Mouse (Mus musculus) forebrain, postnatal 0 days (tissue): ENCODE results near the gene Slc2a3. TPM values are rescaled to one million over a fixed set of nuclear protein-coding genes. Genes with fewer than 3 reads are reported as not detected.

Experiments
- ATAC-seq: fragments of 200-750 bp; cut with Nextera tagmentation; 2 replicates; pipeline ENCODE4 v1.8.0; 2017; ENCODE audit warnings: mild to moderate bottlenecking, moderate library complexity
- DNase-seq: peaks from one replicate; pipeline ENCODE4 v3.0.0-alpha.2; 2015
- H3K27ac ChIP-seq: fragments of 300-500 bp; sonication (generic); 2 replicates; pipeline ENCODE4 v1.5.1; 2014; ENCODE audit warnings: low read depth, mild to moderate bottlenecking, antibody characterized with exemption, low read length, moderate library complexity, mixed read lengths
- H3K27me3 ChIP-seq: fragments of 300-500 bp; sonication (generic); 2 replicates; pipeline ENCODE4 v1.6.1; 2014; ENCODE audit warnings: mild to moderate bottlenecking, low read length, mixed read lengths; ENCODE audit not compliant: insufficient read depth
- H3K36me3 ChIP-seq: fragments of 300-500 bp; sonication (generic); 2 replicates; pipeline ENCODE4 v1.6.1; 2014; ENCODE audit warnings: mild to moderate bottlenecking, moderate library complexity; ENCODE audit not compliant: insufficient read depth
- H3K4me1 ChIP-seq: fragments of 300-500 bp; sonication (generic); 2 replicates; pipeline ENCODE4 v1.6.1; 2014; ENCODE audit warnings: antibody characterized with exemption; ENCODE audit not compliant: insufficient read depth
- H3K4me2 ChIP-seq: fragments of 300-500 bp; sonication (generic); 2 replicates; pipeline ENCODE4 v1.6.1; 2014; ENCODE audit warnings: low read depth, mild to moderate bottlenecking, moderate library complexity
- H3K4me3 ChIP-seq: fragments of 300-500 bp; sonication (generic); 2 replicates; pipeline ENCODE4 v1.5.1; 2014; ENCODE audit warnings: low read depth, low read length, mixed read lengths
- H3K9ac ChIP-seq: fragments of 300-500 bp; sonication (generic); 2 replicates; pipeline ENCODE4 v1.6.1; 2014; ENCODE audit warnings: mild to moderate bottlenecking
- H3K9me3 ChIP-seq: fragments of 300-500 bp; sonication (generic); 2 replicates; pipeline ENCODE4 v1.6.1; 2016; ENCODE audit warnings: low read length
- CTCF ChIP-seq: sonication (generic); IDR thresholded peaks from 2 replicates; pipeline ENCODE4 v1.5.1; 2016; ENCODE audit warnings: antibody characterized with exemption, control low read depth, low read depth
- WGBS: fragments of 180-500 bp; shearing (Covaris S2); extraction: QIAGEN DNeasy Blood & Tissue Kit; methylation state at CpG from one replicate; pipeline ENCODE4 v1.1.7; 2014; 5-methylcytosine and 5-hydroxymethylcytosine counted together
- polyA plus RNA-seq: library from polyadenylated mRNA; unstranded; fragments of >200 nt; fragmentation: Nextera tagmentation; extraction: Ambion mirVana; gene quantifications from 2 replicates; pipeline ENCODE4 v1.2.1, GENCODE M21; 2015
- total RNA-seq: library from RNA; depleted of rRNA; stranded (reverse); fragments of >200 nt; gene quantifications from 2 replicates; pipeline ENCODE4 v1.2.3, GENCODE M21; 2014

Gene Slc2a3
- total and polyA plus RNA-seq, 2 experiments from 2014 or later, result 41.6 to 78.2 TPM

- WGBS, result 2% methylated on average over 11 of the region's 11 CpGs
- no peaks in the 10 kb centered on the region for H3K36me3 ChIP-seq
- H3K9me3 ChIP-seq, result no peaks in the 10 kb centered on the region
- H3K4me1 ChIP-seq, result 0 out of 2 replicates have a peak, but pooled peaks cover 3% of the 10 kb centered on the region
- no peak for TF ChIP-seq CTCF
- peak overlapping the region; percentile 52 for H3K9ac ChIP-seq
- DNase-seq, result no peak
- ATAC-seq, result no peak
- H3K27me3 ChIP-seq, result no peaks in the 10 kb centered on the region
- peak overlapping the region; percentile 95 for H3K27ac ChIP-seq
- H3K4me3 ChIP-seq, result peak overlapping the region; percentile 78
- peak overlapping the region; percentile 59 for H3K4me2 ChIP-seq
Observed at GRCm38 (mm10) chr6:122810022-122810614, 8.7 kb upstream of the Slc2a3 start.

- peak; percentile 80 for TF ChIP-seq CTCF
- Histone ChIP-seq H3K9me3 (no peaks in the 10 kb centered on the region), H3K4me1 (peaks cover 5% of the 10 kb centered on the region; the same call in 1 of the 2 replicates), H3K4me2 (no peak overlapping the region), H3K27ac (no peak overlapping the region), H3K36me3 (no peaks in the 10 kb centered on the region), H3K9ac (no peak overlapping the region), H3K27me3 (no peaks in the 10 kb centered on the region), H3K4me3 (no peak overlapping the region)
- DNase-seq (peak; percentile 73), ATAC-seq (no peak)
- 29% methylated on average over 5 of the region's 5 CpGs for WGBS
Observed at GRCm38 (mm10) chr6:122804418-122804817, 3.0 kb upstream of the Slc2a3 start.

GRCm38 (mm10) chr6:122801801-122802514 is 518 bp upstream of the Slc2a3 start:
- Histone ChIP-seq H3K4me2 (peak overlapping the region; percentile 95), H3K36me3 (no peaks in the 10 kb centered on the region), H3K27me3 (no peaks in the 10 kb centered on the region), H3K4me1 (peaks cover 5% of the 10 kb centered on the region; the same call in 1 of the 2 replicates), H3K4me3 (peak overlapping the region; percentile 49), H3K9ac (peak overlapping the region; percentile 72), H3K9me3 (no peaks in the 10 kb centered on the region), H3K27ac (peak overlapping the region; percentile 82)
- TF ChIP-seq CTCF, result no peak
- WGBS, result 2% methylated on average over 34 of the region's 34 CpGs
- ATAC-seq, result peak; percentile 90
- DNase-seq, result peak; percentile 83

GRCm38 (mm10) chr6:122800640-122801300 is 670 bp downstream of the Slc2a3 start:
- peak overlapping the region; percentile 72 for H3K9ac ChIP-seq
- 30% methylated on average over 10 of the region's 10 CpGs for WGBS
- DNase-seq (peak; percentile 53), ATAC-seq (0 out of 2 replicates have a peak, but pooled peaks have one; percentile 8)
- peak overlapping the region; percentile 95 for H3K4me2 ChIP-seq
- peak overlapping the region; percentile 82; the same call in 1 of the 2 replicates for H3K27ac ChIP-seq
- TF ChIP-seq CTCF, result no peak
- peaks cover 5% of the 10 kb centered on the region; the same call in 1 of the 2 replicates for H3K4me1 ChIP-seq
- no peaks in the 10 kb centered on the region for H3K27me3 ChIP-seq
- H3K36me3 ChIP-seq, result no peaks in the 10 kb centered on the region
- H3K9me3 ChIP-seq, result no peaks in the 10 kb centered on the region
- H3K4me3 ChIP-seq, result peak overlapping the region; percentile 49

GRCm38 (mm10) chr6:122795254-122795935 is 6.0 kb downstream of the Slc2a3 start:
- 69% methylated on average over 8 of the region's 8 CpGs for WGBS
- H3K4me1 ChIP-seq, result no peaks in the 10 kb centered on the region
- no peak overlapping the region for H3K27ac ChIP-seq
- DNase-seq (no peak), ATAC-seq (no peak)
- H3K9me3 ChIP-seq, result no peaks in the 10 kb centered on the region
- no peaks in the 10 kb centered on the region for H3K36me3 ChIP-seq
- TF ChIP-seq CTCF, result no peak
- H3K9ac ChIP-seq, result no peak overlapping the region
- H3K27me3 ChIP-seq, result no peaks in the 10 kb centered on the region
- H3K4me3 ChIP-seq, result no peak overlapping the region
- H3K4me2 ChIP-seq, result no peak overlapping the region

GRCm38 (mm10) chr6:122786275-122786674 is 15.2 kb downstream of the Slc2a3 start:
- H3K27ac ChIP-seq, result no peak overlapping the region
- WGBS, result 12% methylated on average over 5 of the region's 5 CpGs
- DNase-seq, result peak; percentile 89

More at GRCm38 (mm10) chr6:122786275-122786674, 15.2 kb downstream of the Slc2a3 start:
- H3K27me3 ChIP-seq, result no peaks in the 10 kb centered on the region
- H3K4me1 ChIP-seq, result no peaks in the 10 kb centered on the region
- H3K9ac ChIP-seq, result no peak overlapping the region
- no peak overlapping the region for H3K4me2 ChIP-seq
- ATAC-seq, result peak; percentile 89
- no peaks in the 10 kb centered on the region for H3K9me3 ChIP-seq
- no peaks in the 10 kb centered on the region for H3K36me3 ChIP-seq
- no peak overlapping the region for H3K4me3 ChIP-seq
- TF ChIP-seq CTCF, result peak; percentile 84
